Mouse (Mus musculus): Measurements from ENCODE around the gene Rsrp1.
A peak's percentile ranks its signal among the peaks of the same experiment; 100 is the strongest.

DNA sequence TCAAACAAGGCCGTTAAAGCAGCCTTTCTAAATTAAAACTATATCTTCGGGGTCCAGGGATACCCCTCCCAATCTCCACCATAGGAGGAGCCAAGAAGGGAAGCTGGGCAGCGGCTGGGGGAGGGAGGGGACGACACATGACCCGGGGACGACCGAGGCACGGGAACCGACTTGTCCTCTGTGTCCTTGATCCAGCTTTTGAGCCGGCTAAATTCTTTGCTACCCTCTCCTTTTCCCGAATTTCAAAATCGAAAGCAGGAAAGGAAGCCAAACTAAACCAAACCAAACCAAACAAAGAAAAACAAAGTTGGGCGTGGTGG lies 507 bp upstream of the Rsrp1 start:
- TF ChIP-seq POLR2A (IDR thresholded peaks at IDR 0.05; ENCODE audit: borderline replicate concordance, extremely low read depth, low read depth, low read length) (peak; percentile 93; the same call in 1 of the 2 replicates), CTCF (IDR thresholded peaks at IDR 0.05; ENCODE audit: insufficient read depth, low read length) (no peak)

Measured in lung, adult 2 months (tissue).